Mouse (Mus musculus): ENCODE data around the gene Cask.
"Not testable (repeated sequence)": the region's sequence is repeated elsewhere in the genome, so short reads cannot be mapped to it uniquely, and the experiment has no call there.

Gene Cask

DNA sequence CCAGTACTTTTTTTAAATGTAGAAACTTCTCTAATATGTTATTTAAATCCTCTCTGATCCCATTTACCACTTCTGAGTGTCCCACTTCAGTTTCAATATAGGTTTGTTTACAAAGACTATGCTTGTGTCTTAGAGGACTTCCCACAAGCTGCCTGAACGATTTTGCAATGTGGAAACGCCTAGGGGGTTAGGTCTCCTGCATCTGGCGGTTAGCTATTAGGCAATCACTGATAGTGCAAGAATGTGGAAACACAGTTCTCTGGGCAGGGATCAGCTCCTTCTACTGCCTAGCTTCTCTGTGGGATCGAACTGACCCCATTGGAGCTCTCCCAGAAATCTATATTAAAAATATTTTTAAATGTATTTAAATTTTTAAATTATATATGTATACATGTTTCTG, at the start of gene Cask:
Gene Cask, minus strand, starts transcription at position 83 of the 400 bp plus-strand sequence.
- no peak for DNase-seq (ENCODE audit: low spot score)

DNA sequence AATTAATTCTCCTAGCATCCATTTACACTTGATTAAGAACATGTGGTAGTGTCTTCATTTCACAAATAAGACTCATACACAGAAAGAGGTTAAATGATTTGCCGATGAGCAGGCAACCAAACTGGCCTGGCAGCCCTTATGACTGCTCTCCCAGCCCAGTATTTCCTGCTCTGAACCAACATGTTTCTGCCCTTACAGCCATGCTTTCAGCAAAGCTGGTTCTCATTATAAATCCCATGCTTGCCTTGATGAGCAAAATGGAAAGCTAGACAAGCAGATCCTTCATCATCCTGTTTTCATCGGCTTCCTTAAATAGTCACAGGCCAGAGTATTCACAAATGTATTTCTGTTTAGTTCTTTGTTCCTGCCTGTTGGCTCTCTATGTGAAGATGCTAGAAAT, 38.8 kb upstream of the Cask start:
- no peak for DNase-seq (ENCODE audit: low spot score)

DNA sequence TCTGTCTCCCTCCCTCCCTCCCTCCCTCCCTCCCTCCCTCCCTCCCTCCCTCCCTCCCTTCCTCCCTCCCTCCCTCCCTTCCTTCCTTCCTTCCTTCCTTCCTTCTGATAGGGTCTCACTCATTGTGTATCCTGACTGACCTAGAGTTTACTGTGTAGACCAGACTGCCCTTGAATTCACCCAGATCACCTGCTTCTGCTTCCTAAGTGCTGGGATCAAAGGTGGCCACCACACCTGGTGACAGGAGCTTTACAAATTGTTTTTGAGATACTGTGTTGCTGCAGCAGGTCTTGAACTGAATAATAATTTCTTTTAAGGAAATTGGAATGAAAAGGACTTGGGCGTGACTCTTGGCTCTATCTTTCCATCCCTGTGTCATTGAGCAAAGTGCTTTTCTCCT, 33.2 kb upstream of the Cask start:
- no peak for DNase-seq (ENCODE audit: low spot score)

GRCm38 (mm10) chrX:13881969-13882368, 30.8 kb upstream of the Cask start:
- no peak for DNase-seq (ENCODE audit: low spot score)

DNA sequence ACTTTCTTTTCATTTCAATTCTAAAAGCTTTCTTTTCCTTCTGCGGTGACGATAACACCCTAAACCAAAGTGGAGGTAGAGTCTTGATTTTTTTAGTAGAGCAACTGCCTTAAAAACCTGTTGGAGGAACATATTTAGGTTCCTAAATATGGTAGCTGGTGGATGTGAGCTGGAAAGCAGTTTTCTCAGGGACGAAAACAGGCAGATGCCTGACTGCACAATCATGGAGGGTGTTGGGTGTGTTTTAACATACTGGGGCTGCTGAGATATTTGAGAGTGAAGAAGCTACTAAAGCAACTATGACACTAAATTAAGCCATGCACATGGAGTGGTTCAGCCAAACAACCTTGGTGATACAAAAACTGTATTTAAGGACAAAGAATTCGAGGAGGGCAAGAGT, 9.0 kb upstream of the Cask start:
- DNase-seq (ENCODE audit: low spot score) = no peak

- no peak for DNase-seq (ENCODE audit: low spot score)
Measured at GRCm38 (mm10) chrX:13859051-13859450, 7.9 kb upstream of the Cask start.

DNA sequence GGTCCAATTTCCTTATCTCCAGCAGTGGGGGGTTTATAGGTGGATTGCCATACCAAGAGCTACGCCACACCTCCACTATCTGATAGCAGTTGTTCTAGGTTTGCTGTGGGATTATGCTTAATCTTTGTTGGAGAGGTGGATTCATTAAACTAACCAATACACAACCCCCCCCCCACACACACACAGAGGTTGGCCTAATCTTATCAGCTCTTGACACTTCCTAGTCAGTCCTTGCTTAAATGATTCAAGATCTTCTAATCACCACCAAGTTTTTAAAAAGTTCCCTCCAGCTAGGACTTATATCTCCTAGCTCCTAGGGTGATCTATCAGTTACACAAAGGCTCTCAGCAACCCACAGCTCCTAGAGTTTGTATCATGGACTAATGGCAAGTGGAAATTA, 2.7 kb downstream of the Cask start:
- no peak for DNase-seq (ENCODE audit: low spot score)

- DNase-seq (ENCODE audit: low spot score) = peak; percentile 29
Measured at GRCm38 (mm10) chrX:13847502-13847851, 3.7 kb downstream of the Cask start.

DNA sequence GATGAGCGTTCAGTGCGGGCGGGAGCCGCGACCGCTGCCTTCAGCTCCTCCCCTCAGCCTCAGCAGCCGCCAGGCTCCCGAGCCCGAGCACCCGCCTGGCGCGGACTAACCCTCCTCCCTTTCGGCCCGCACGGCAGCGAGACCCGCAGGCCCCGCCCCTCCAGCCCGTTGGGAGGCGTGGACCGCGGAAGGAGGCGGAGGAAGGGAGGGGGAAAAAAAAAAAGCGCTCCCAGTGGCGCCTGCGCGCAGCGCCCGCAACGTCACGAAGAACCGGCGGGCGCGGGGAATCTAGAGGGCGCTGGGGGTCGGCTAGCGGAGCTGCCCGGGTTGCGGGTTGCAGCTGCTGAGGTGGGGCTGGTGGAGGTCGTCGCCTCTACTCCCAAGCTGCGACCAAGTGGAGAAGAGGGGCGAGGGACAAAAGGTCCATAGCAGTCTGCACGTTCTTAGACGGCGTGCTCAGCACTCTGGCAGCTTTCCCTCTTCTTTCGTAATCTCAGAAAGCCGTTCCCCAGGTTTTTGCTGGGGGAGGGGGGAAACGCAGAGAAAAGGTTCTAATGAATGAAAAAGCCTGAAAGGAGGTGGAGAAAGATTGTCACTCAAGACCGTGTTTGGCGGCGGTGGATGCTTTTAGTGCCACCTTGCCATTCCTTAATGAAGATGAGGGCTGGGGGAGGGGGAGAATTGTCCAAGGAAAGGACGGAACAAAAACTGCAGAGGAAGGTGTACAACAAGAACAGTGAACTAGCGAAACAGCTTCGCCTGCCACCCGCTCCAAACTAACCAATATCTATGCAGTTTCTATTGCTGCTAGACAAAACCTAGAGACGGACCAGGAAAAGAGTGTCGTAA, 4.3 kb downstream of the Cask start:
- peak; percentile 71 for DNase-seq (ENCODE audit: low spot score)

- no peak for DNase-seq (ENCODE audit: low spot score)
Measured at GRCm38 (mm10) chrX:13845858-13846652, 5.1 kb downstream of the Cask start.

DNA sequence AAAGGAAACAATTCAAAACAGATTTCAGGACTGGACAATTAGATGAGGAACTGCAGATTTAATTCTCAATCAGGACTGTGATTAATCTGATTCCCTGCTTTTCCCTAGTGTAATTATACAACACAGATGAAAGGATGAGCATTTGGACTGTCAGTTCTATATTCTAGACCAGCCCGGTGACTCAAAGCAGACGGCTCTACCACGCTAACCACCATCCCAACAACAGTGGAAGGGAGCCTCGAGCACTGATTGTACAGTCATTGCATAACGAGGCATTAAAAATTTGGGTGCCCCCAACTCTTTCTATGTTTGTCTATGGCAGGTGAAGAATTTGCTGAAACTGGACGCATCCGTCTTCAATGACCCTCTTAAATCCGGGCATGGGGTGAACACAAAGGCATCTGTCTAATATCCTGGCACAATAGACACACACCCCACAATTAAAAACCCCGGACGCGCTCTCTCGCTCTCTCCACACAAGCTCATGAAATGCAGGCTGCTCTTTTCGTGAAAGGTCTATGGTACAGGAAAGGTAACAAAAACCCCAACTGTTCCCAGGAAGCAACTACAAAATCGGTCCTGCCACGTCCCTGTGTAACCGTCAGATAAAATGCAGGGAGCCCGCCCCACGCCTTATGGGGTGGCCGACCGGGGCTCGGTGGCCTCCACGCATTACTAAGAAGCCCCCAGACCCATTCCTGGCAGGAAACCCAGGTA, 5.9 kb downstream of the Cask start:
- no peak for DNase-seq (ENCODE audit: low spot score)

GRCm38 (mm10) chrX:13822792-13823191, 28.4 kb downstream of the Cask start:
- no peak for DNase-seq (ENCODE audit: low spot score)

GRCm38 (mm10) chrX:13798754-13799153, 52.4 kb downstream of the Cask start:
- no peak for DNase-seq (ENCODE audit: low spot score)

DNA sequence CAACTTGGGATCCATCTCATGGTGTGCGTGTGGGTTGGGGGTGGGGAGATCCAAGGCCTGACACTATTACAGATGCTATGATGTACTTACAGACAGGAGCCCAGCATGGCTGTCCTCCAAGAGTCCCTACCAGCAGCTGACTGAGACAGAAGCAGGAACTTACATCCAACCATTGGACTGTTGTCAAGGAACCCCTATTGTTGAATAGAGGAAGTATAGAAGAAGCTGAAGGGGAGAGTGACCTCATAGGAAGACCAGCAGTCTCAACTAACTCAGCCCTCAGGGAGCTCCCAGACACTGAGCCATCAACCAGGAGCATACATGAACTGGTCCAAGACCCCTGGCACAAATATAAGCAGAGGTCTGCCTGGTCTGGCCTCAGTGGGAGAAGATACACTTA, 85.5 kb downstream of the Cask start:
- DNase-seq (ENCODE audit: low spot score) = no peak

GRCm38 (mm10) chrX:13765024-13765423, 86.1 kb downstream of the Cask start:
- DNase-seq (ENCODE audit: low spot score) = no peak

DNA sequence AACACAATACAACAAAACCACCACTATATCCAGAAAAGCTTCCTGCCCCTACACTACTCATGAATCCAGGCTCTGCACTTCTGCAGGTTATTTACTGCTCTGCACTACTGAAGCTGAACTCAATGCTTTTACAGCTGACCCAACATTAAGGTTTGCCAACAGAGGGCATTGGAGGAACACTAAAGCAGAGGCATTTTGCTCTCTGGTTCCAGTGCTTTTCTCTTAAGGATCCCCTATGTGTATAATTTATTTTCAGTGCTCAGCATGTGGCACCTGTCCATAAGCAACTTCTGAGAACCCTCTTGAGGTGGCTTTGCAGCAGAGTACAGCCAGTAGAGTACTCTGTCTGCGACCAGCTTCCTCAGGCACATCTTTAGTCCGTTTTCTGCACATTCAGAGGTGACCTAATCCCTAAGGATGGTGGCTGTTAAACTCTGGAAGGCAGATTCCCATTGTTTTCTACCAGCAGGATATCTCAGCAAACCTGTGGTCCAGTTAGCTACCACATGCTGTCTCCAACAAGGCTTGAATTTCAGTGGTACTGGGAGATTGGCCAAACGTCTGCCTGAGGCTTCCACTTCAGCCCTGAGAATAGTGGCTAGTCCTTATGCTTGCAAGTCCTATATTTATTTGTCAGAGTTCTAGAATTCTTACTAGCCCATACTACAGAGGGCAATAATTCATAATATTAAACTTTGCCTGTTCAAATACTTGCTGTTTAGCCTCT, 93.7 kb downstream of the Cask start:
- no peak for DNase-seq (ENCODE audit: low spot score)

DNA sequence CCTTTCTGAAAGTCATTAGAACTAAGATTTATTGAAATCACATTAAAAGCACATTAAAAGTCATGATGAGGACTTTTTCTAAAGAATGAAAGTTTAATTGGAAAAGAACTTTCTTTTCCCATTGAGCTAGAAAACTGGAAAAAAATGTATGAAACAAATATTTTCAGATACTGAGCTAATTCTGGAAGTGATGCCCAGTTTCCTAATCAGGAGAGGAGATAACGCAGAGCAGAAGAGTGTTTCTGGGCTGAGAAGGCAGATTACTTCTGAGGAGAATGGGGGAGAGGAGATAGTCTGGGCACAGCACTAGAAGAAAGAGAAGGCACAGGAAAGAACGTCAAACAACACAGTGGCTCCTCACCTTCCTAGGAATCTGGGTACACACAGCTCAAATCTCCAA, 110.1 kb downstream of the Cask start:
- no peak for DNase-seq (ENCODE audit: low spot score)

- DNase-seq (ENCODE audit: low spot score) = not testable (repeated sequence)
Measured at GRCm38 (mm10) chrX:13730785-13731184, 120.4 kb downstream of the Cask start.

- DNase-seq (ENCODE audit: low spot score) = no peak
Measured at GRCm38 (mm10) chrX:13729835-13730480, 121.2 kb downstream of the Cask start.

DNA sequence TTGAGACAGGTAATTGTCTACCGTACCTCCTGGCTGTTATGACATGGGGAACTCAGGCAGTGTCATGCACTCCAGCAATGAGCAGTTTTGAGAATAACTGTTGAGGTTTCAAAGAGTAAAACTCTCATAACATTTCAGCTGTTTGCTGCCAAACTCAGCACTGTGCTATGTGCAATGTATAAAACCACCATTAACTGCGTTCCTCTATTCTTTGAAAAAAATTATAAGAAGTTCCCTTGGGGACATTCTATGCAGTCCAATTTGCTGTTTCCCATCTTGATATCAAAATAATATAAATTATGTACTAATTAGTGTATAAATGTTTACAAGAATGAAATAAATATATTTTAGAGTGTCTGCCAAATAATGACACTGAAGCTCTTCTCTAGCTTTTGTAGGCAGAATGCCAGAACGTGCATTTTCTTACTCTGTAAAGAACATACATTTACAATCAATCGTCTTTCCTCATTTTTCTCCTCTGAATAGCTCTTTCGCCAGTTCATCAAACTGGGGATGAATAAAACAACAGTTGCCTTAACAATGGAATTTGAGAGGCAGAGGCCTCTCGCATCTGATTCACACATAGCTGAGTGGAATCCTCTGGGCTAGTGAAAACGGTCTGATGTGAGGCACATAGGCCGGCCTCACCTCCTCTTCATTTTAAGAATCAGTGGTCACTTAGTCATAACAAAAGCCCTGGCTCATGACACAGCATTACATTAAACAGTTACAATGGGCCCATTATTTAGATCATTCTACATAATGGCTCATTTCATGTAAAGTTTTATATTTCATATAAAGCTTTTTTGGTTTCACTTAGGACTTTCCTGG, 125.4 kb downstream of the Cask start:
- no peak for DNase-seq (ENCODE audit: low spot score)
